Mouse (Mus musculus): Measurements from ENCODE around the gene Frg2f1. TPM values are rescaled to one million over a fixed set of nuclear protein-coding genes. Genes with fewer than 3 reads are reported as not detected.
"Not testable (repeated sequence)": the region's sequence is repeated elsewhere in the genome, so short reads cannot be mapped to it uniquely, and the experiment has no call there.

The Frg2f1 gene
- polyA plus RNA-seq, 1 experiment: 5.5 TPM

DNA sequence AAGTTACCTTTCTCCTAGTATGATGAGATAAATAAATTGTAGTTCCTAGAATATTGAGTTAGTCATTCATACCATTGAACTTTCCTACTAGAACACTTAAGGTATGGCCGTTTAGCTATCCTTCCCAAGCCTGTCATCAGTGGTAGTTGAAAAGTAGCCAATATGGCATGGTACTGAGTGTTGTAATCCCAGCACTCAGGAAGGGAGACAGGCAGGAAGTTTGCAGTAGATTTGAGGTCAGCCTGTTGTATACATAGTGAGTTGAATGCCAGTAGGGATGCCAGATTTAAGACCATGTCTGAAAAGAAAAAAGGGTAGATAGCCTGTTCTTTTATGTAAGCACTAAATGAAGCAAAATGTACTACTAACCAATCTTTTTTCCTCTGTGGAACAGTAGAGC is 11.5 kb upstream of the Frg2f1 start:
- no peaks in the 10 kb centered on the region; the same call in 1 of the 2 replicates for H3K4me1 ChIP-seq (ENCODE audit: control insufficient read depth, insufficient read depth, low read length)
- WGBS: 31% methylated on average over 1 of the region's 1 CpGs
- no peak overlapping the region for H3K27ac ChIP-seq (ENCODE audit: control insufficient read depth, insufficient read depth, low read depth, low read length, poor library complexity)
- H3K4me3 ChIP-seq (replicated peaks; ENCODE audit: control insufficient read depth, low read depth, low read length): no peak overlapping the region
- no peak for TF ChIP-seq CTCF (IDR thresholded peaks at IDR 0.05; ENCODE audit: control insufficient read depth, insufficient read depth, low read length)

DNA sequence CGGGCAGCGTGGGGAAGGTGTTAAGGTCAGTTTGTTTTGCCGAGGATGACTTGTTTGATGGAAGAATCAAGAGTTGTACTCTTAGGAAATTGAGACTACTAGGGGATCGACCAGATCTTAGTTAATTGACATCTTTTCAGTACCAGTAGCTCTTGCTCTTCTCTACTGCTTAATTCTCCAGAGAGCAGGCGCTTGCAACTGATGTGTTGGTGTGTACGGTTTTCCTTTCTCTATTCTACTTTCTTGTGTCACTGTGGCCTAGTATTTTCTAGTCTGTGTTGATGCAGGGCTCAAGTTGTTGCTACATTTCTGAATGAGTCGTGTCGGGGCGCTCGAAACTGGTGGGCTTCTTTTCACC is 1.2 kb upstream of the Frg2f1 start:
- H3K27ac ChIP-seq (ENCODE audit: control insufficient read depth, insufficient read depth, low read depth, low read length, poor library complexity): peak overlapping the region; percentile 87
- H3K4me1 ChIP-seq (ENCODE audit: control insufficient read depth, insufficient read depth, low read length): peaks cover 4% of the 10 kb centered on the region
- H3K4me3 ChIP-seq (replicated peaks; ENCODE audit: control insufficient read depth, low read depth, low read length): peak overlapping the region; percentile 97
- no peak for TF ChIP-seq POLR2A (IDR thresholded peaks at IDR 0.05; ENCODE audit: borderline replicate concordance, control insufficient read depth, low read depth, low read length)
- TF ChIP-seq CTCF (IDR thresholded peaks at IDR 0.05; ENCODE audit: control insufficient read depth, insufficient read depth, low read length): no peak
- 14% methylated on average over 10 of the region's 10 CpGs for WGBS

DNA sequence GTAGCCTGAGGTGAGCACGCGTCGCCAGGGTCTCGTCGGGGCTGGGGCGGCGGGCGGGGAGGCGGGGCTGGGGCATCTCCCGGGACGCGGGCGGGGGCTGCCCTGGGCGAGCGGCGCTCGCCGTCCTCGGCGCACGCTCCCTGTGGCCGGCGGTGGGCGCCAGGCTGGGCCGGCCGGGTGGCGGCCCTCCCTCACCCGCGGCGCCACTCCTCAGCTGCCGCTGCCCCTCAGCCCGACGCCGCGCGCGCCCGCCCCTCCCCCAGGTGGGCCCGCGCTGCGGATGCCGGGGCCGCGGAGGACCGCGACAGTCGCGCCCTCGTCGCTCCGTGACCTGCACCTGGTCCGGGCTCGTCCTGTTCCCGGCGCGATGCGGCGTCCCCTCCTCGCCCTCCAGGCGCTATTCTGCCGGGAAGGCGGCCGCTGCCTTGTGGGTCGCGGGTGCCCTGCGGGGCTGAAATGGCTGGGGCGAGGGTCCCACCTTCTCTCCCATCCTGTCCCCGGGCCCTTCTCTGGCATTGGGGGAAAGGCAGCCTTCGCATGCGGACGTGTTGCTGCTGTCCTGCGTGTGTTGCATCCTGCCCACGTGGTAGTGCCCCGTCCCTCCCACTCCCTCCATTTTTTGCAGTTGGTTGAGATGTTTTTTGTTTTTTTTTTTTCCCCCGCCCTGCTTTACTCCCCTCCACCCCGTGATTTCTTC is 655 bp upstream of the Frg2f1 start:
- peak overlapping the region; percentile 97 for H3K4me3 ChIP-seq (replicated peaks; ENCODE audit: control insufficient read depth, low read depth, low read length)
- H3K4me1 ChIP-seq (ENCODE audit: control insufficient read depth, insufficient read depth, low read length): peaks cover 4% of the 10 kb centered on the region
- peak overlapping the region; percentile 87 for H3K27ac ChIP-seq (ENCODE audit: control insufficient read depth, insufficient read depth, low read depth, low read length, poor library complexity)
- no peak for TF ChIP-seq POLR2A (IDR thresholded peaks at IDR 0.05; ENCODE audit: borderline replicate concordance, control insufficient read depth, low read depth, low read length)
- WGBS: under 1% methylated on average over 66 of the region's 76 CpGs

DNA sequence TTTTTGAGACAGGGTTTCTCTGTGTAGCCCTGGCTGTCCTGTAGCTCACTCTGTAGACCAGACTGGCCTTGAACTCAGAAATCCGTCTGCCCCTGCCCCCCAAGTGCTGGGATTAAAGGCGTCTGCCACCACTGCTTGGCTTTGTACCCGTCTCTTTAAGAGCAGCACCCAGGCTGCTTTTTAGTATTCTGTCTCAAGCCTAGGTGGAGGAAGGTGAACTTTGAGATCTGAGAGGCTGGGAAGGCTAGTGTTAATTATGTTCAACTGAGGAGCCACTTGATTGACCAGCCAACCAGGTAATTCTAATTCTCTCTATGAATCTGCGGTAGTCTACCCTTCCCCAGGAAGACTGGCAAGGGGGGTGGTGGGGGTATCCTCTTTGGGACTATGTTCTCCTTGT is 1.9 kb downstream of the Frg2f1 start:
- TF ChIP-seq CTCF (IDR thresholded peaks at IDR 0.05; ENCODE audit: control insufficient read depth, insufficient read depth, low read length): no peak
- TF ChIP-seq POLR2A (IDR thresholded peaks at IDR 0.05; ENCODE audit: borderline replicate concordance, control insufficient read depth, low read depth, low read length): no peak
- Histone ChIP-seq H3K4me1 (ENCODE audit: control insufficient read depth, insufficient read depth, low read length) (peaks cover 4% of the 10 kb centered on the region), H3K4me3 (replicated peaks; ENCODE audit: control insufficient read depth, low read depth, low read length) (no peak overlapping the region), H3K27ac (ENCODE audit: control insufficient read depth, insufficient read depth, low read depth, low read length, poor library complexity) (no peak overlapping the region)
- WGBS: 73% methylated on average over 4 of the region's 4 CpGs

- 36% methylated on average over 4 of the region's 4 CpGs for WGBS
- H3K4me3 ChIP-seq (replicated peaks; ENCODE audit: control insufficient read depth, low read depth, low read length); H3K4me1 ChIP-seq (ENCODE audit: control insufficient read depth, insufficient read depth, low read length); H3K27ac ChIP-seq (ENCODE audit: control insufficient read depth, insufficient read depth, low read depth, low read length, poor library complexity): not testable (repeated sequence)
These were observed 2.7 kb downstream of the Frg2f1 start, which contains the start of gene Foxj3 for GRCm38 (mm10) chr4:119536615-119537014. Foxj3 (plus strand) TSS chr4:119537004.

DNA sequence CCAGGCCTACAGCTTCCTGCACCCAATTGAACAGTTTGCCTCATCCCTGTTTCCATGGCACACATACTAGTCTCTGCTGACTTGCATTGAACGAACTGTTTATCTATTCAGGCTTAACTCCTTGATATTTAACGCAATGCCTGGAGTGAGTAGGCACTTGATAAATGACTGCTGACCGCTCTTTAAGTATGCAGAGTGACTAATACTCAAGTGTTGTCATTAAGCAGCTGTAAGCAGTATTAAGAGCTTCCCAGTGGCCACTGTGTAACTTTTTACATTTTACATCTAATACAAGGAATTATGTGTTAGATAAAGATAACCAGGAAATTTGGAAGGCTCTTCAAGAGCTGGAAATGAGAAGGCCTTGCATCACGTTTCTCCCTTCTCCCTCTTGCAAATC is 4.2 kb downstream of the Frg2f1 start:
- peaks cover 2% of the 10 kb centered on the region for H3K4me1 ChIP-seq (ENCODE audit: control insufficient read depth, insufficient read depth, low read length)
- no peak for TF ChIP-seq CTCF (IDR thresholded peaks at IDR 0.05; ENCODE audit: control insufficient read depth, insufficient read depth, low read length)
- no peak for TF ChIP-seq POLR2A (IDR thresholded peaks at IDR 0.05; ENCODE audit: borderline replicate concordance, control insufficient read depth, low read depth, low read length)
- WGBS: 72% methylated on average over 4 of the region's 4 CpGs
- no peak overlapping the region for H3K27ac ChIP-seq (ENCODE audit: control insufficient read depth, insufficient read depth, low read depth, low read length, poor library complexity)
- H3K4me3 ChIP-seq (replicated peaks; ENCODE audit: control insufficient read depth, low read depth, low read length): no peak overlapping the region

DNA sequence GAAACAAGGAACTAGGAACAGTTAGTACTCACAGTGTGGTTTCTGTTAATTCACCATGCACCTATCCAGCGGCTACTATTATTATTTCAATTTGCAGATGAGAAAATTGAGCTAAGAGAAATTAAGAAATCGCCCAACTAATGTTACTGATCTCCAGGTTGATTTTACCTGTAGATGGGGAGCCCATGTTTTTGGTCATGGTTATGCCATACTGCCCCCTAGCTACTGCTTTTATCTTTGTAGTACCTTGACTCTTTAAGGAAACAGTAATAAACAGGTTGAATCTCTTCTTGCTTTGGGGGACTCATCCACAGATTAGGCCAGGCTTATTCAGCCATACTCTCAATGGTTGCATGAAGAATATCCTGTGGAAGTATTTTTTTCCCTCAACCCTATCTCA is 7.5 kb downstream of the Frg2f1 start:
- 66% methylated on average over 2 of the region's 2 CpGs for WGBS
- TF ChIP-seq POLR2A (IDR thresholded peaks at IDR 0.05; ENCODE audit: borderline replicate concordance, control insufficient read depth, low read depth, low read length) (no peak), CTCF (IDR thresholded peaks at IDR 0.05; ENCODE audit: control insufficient read depth, insufficient read depth, low read length) (no peak)
- no peak overlapping the region for H3K27ac ChIP-seq (ENCODE audit: control insufficient read depth, insufficient read depth, low read depth, low read length, poor library complexity)
- H3K4me3 ChIP-seq (replicated peaks; ENCODE audit: control insufficient read depth, low read depth, low read length): no peak overlapping the region
- 0 out of 2 replicates have a peak, but pooled peaks cover 1% of the 10 kb centered on the region for H3K4me1 ChIP-seq (ENCODE audit: control insufficient read depth, insufficient read depth, low read length)

- no peak overlapping the region for H3K4me3 ChIP-seq (replicated peaks; ENCODE audit: control insufficient read depth, low read depth, low read length)
- no peaks in the 10 kb centered on the region for H3K4me1 ChIP-seq (ENCODE audit: control insufficient read depth, insufficient read depth, low read length)
- H3K27ac ChIP-seq (ENCODE audit: control insufficient read depth, insufficient read depth, low read depth, low read length, poor library complexity): no peak overlapping the region
- no peak for TF ChIP-seq CTCF (IDR thresholded peaks at IDR 0.05; ENCODE audit: control insufficient read depth, insufficient read depth, low read length)
- TF ChIP-seq POLR2A (IDR thresholded peaks at IDR 0.05; ENCODE audit: borderline replicate concordance, control insufficient read depth, low read depth, low read length): no peak
These were observed 12.9 kb downstream of the Frg2f1 start for GRCm38 (mm10) chr4:119526329-119526845.

DNA sequence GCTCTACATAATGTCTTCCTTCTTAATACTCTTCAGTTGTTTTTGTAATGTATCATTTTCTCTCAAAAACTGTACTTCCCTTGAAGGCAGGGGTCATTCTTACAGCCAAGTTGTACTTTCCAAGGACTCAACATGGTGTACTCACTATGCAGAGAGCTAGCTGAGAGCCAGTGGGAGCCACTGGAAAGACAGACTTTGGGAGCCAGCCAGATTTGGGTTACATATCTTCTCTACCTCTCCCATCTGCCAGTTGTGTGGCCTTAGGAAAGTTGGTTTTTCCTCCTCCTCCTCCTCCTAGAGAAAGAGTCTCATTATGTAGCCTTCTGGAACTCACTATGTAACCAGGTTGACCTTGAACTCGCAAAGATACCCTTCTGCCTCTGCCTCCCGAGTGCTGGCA is 14.9 kb downstream of the Frg2f1 start:
- no peak overlapping the region for H3K27ac ChIP-seq (ENCODE audit: control insufficient read depth, insufficient read depth, low read depth, low read length, poor library complexity)
- WGBS: 84% methylated on average over 2 of the region's 2 CpGs
- H3K4me3 ChIP-seq (replicated peaks; ENCODE audit: control insufficient read depth, low read depth, low read length): no peak overlapping the region
- TF ChIP-seq CTCF (IDR thresholded peaks at IDR 0.05; ENCODE audit: control insufficient read depth, insufficient read depth, low read length) (no peak), POLR2A (IDR thresholded peaks at IDR 0.05; ENCODE audit: borderline replicate concordance, control insufficient read depth, low read depth, low read length) (no peak)
- no peaks in the 10 kb centered on the region for H3K4me1 ChIP-seq (ENCODE audit: control insufficient read depth, insufficient read depth, low read length)
